Mouse (Mus musculus) spleen, postnatal 36 days (tissue): ENCODE data around the gene Arhgap24.

ENCODE experiments used
- DNase-seq, 2 experiments: peaks; one replicate each; pipeline ENCODE4 v3.0.0; 2022; ENCODE audit warnings: low spot score in 2 of 2, mixed read lengths in 1 of 2

Gene Arhgap24

GRCm38 (mm10) chr5:102578431-102578830 lies 97.2 kb downstream of the Arhgap24 start:
- no peak for DNase-seq

GRCm38 (mm10) chr5:102582864-102583410 lies 101.7 kb downstream of the Arhgap24 start:
- no peak for DNase-seq

GRCm38 (mm10) chr5:102591422-102591821 lies 110.2 kb downstream of the Arhgap24 start:
- no peak for DNase-seq

DNA sequence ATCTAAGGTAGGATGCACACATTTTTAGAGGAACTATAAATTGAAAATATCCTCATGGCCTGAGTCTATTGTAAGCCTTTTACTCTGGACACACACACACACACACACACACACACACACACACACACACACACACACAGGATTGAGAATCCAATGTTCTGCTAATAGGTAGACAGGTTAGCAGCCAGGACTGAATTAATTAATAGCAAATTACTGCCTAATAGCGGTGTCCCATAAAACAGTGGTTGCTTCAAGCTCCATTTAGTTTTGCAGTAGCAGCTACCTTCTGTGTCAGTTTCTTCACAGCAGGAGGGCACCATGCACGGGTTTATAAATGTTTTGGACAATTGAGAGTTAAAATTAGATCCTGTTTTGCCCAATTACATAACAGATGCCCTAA lies 111.9 kb downstream of the Arhgap24 start:
- no peak for DNase-seq

- no peak for DNase-seq
These were observed 117.9 kb downstream of the Arhgap24 start for GRCm38 (mm10) chr5:102599102-102599501.

DNA sequence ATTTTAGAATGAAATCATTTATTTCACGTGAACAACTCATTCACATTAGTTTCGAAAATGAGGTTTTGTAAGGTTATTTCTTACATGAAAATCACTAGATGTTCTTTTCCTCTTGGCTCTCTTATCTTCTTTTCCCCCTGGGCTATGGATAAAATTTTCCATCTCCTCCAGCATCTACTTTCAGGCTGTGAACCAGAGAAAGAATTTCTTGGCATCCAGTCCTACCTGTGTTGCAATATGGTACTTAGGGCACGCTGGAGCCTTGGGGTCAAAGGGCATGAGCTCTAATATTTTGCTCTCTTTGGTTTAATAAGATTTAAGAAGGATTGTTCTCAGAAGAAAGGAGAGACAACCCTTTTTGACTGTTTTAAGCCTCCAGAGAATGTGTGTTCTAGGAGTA lies 132.4 kb downstream of the Arhgap24 start:
- DNase-seq = no peak

DNA sequence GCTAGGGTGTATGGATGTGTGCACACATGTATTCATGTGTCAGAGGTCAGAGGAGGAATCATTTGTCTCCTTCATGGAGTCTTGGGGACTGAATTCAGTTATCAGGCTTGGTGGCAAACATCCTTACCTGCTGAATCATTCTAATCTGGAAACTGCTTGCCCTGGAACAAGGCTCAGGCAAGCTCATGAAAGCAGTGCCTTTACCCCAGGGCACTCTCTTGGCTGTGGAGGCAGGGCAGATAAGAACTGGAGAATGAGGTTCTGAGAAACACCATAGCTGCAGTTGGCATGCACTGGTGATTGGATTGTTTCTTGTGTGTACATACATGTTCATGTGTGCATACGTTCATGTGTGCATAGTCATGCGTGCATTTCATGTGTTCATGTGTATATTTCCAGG lies 132.9 kb downstream of the Arhgap24 start:
- no peak for DNase-seq

DNA sequence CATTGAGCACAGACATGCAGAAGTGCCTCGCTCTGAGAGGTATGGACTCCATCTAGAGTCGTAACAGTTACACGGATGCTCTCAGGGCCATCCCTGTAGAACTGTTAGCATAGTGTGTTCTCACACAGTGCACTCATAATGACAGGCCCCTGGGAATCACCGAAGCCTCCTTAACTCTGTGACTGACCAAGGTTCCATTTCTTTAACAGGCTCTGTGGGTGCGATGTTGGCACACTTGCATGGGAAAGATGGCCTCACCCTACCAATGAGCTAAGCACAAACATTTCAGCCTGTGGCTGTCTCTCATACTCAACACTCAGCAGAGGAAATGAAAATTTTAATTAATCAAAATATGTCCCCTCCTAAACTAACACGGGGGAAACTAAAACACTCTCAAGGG lies 134.1 kb downstream of the Arhgap24 start:
- no peak for DNase-seq

- no peak for DNase-seq
These were observed 139.8 kb downstream of the Arhgap24 start for GRCm38 (mm10) chr5:102621036-102621435.

- no peak for DNase-seq
These were observed 142.7 kb downstream of the Arhgap24 start for GRCm38 (mm10) chr5:102623807-102624435.

DNA sequence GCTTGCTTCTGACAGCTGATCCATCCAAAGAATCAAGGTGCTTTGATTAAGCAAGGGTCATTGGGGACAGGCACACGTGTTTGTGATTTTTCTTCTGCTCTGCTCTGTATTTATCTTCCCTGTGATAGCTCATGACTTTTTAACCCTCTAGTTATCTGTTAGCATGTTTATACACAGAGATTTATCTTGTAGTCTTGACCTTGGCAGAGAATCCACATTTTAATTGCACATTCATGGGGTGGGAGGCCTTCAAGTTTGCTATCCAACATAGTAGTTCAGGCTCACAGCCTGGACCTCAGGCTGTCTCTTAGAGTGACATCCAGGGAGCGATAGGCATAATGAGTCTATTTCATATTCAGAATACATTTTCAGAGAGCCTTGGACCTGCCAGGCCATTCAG lies 145.5 kb downstream of the Arhgap24 start:
- DNase-seq = no peak

DNA sequence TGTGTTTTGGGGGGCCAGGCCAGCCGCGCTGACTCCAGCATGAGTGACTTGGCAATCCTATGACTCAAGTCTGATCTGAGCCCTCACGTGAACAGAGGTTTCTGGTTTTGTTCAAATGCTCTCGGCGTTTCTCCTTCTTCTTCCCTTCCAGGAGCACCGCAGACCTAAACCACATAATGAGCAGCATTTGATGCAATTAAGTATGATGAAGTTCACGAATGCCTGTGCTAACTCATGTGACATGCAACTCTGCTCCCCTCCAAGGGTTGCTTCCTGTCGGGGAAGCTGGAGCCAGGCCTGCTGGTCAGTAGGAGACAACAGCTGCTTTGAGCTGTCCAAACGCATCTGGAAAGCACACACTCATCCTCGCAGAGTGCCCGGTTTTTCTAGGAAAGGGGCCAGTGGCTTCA lies 148.2 kb downstream of the Arhgap24 start:
- no peak for DNase-seq

- no peak for DNase-seq
These were observed 154.4 kb downstream of the Arhgap24 start for GRCm38 (mm10) chr5:102635591-102635990.

GRCm38 (mm10) chr5:102639782-102640559 lies 158.8 kb downstream of the Arhgap24 start:
- no peak for DNase-seq

GRCm38 (mm10) chr5:102643364-102643763 lies 162.2 kb downstream of the Arhgap24 start:
- DNase-seq = no peak

GRCm38 (mm10) chr5:102643820-102644219 lies 162.6 kb downstream of the Arhgap24 start:
- no peak for DNase-seq

- DNase-seq = no peak
These were observed 177.9 kb downstream of the Arhgap24 start for GRCm38 (mm10) chr5:102659061-102659460.

DNA sequence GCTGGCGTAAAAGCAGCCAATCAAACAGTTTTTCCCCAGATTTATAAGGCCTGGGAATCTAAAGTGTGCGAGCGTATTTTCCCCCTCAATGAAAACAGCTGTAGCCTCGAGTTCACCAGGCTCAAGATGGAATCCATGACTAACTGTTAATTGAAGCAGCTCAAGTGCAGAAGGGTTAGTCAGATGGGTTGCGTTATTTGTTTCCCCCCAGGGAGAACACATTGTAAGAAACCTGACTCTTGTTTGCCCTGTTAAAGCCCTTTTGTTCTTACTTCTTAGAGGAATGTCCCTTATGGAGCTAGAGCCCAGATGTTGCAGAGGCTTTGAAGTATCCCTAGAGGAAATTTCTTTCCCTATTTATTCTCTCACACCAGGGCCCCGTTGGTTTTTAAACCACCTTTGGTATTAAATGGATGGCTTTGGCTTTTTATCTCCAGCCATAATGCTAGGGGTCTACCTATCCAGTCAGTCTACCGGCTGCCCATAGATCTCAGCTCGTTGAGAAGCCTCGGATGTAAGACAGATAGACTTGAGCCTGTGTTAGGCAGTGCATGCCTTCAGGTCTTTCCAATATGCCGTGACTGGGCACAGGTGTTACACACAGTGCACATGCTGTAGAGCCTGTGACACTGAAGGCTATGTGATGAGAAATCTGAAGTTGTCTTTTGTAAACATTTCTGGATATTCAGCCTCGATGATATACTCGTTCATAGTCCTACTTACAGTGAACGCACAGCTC lies 184.0 kb downstream of the Arhgap24 start:
- no peak for DNase-seq

DNA sequence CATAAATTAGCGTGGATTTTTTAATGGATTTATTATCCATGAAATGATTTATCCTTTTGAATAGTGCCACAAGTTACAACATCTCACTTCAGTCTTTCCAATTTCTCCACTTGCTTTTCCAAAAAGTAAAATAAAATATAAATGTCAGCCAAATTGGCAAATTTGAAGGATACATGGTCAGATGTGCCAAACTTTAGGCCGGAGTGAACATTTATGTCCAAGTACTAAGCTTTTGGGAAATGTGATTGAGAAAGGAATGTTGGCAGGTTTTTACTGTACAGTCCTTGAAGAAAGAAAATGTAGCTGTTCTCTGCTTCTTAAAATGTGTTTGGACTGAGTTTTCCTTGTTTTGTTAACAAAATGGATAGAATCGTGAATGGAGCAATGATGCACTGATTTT lies 185.7 kb downstream of the Arhgap24 start:
- DNase-seq = no peak

- no peak for DNase-seq
These were observed 186.8 kb downstream of the Arhgap24 start for GRCm38 (mm10) chr5:102667754-102668575.

DNA sequence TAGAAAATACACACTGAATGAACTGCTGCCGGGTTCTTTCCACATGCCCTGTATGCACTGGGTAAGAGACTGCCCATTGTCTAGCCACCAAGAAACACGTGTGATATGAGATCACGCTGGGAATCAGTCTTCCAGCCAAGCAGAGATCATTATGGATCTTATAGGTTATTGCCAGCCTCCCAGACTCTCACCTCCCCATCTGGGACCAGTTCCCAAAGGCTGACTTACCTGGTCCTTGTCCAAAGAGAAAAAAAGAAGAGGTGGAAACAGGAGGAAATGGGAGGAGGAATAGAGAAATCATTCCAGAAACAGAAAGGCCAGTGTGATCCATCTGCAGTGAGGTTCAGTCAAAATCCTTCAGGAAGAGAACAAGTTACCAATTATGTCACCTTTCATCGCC lies 189.0 kb downstream of the Arhgap24 start:
- no peak for DNase-seq
